Mouse (Mus musculus) heart, adult 2 months (tissue): ENCODE results near the gene Olfr1381. TPM values are rescaled to one million over a fixed set of nuclear protein-coding genes. Genes with fewer than 3 reads are reported as not detected.
A peak's percentile ranks its signal among the peaks of the same experiment; 100 is the strongest.
"Not testable (repeated sequence)": the region's sequence is repeated elsewhere in the genome, so short reads cannot be mapped to it uniquely, and the experiment has no call there.

ENCODE experiments used
- DNase-seq, 2 experiments: peaks; one replicate each; pipeline ENCODE4 v3.0.0; 2021
- H3K27ac ChIP-seq: fragments of 200-600 bp; 2 replicates; pipeline ENCODE4 v1.8.1; 2022
- H3K27me3 ChIP-seq: fragments of 200-500 bp; 2 replicates; pipeline ENCODE4 v1.6.1; 2012; ENCODE audit warnings: mild to moderate bottlenecking, low read length, inconsistent platforms, mixed read lengths; ENCODE audit not compliant: control insufficient read depth, insufficient read depth
- H3K36me3 ChIP-seq: fragments of 200-500 bp; 2 replicates; pipeline ENCODE4 v1.6.1; 2012; ENCODE audit warnings: low read length, inconsistent platforms; ENCODE audit not compliant: control insufficient read depth, insufficient read depth
- H3K4me1 ChIP-seq: fragments of 200-500 bp; 2 replicates; pipeline ENCODE4 v1.6.1; 2011; ENCODE audit warnings: low read length; ENCODE audit not compliant: control insufficient read depth, insufficient read depth
- H3K4me3 ChIP-seq: fragments of 200-600 bp; 2 replicates; pipeline ENCODE4 v1.8.1; 2022
- H3K79me2 ChIP-seq: fragments of 200-500 bp; replicated peaks from 2 replicates; pipeline ENCODE4 v1.6.1; 2012; ENCODE audit warnings: mild to moderate bottlenecking, inconsistent platforms, low read length, moderate library complexity, mixed read lengths; ENCODE audit not compliant: control insufficient read depth, insufficient read depth
- H3K9ac ChIP-seq: fragments of 200-500 bp; 2 replicates; pipeline ENCODE4 v1.6.1; 2012; ENCODE audit warnings: low read depth, mild to moderate bottlenecking, control low read depth, inconsistent platforms, low read length, mixed read lengths
- CTCF ChIP-seq: fragments of 200-600 bp; IDR thresholded peaks from 2 replicates; pipeline ENCODE4 v1.8.1; 2022; ENCODE audit warnings: antibody characterized with exemption, mild to moderate bottlenecking, moderate library complexity
- EP300 ChIP-seq: fragments of 200-500 bp; IDR thresholded peaks from 2 replicates; pipeline ENCODE4 v1.6.1; 2011; ENCODE audit warnings: low read depth, low read length, control low read depth; ENCODE audit not compliant: insufficient read depth
- POLR2A ChIP-seq: fragments of 200-500 bp; IDR thresholded peaks from 2 replicates; pipeline ENCODE4 v1.6.1; 2011; ENCODE audit warnings: mild to moderate bottlenecking, low read depth, low read length, control low read depth; ENCODE audit not compliant: insufficient read depth
- WGBS: fragments of 180-500 bp; shearing (Covaris S2); methylation state at CpG from one replicate; pipeline ENCODE4 v1.1.7; 2018; 5-methylcytosine and 5-hydroxymethylcytosine counted together
- intact Hi-C: fragments of 180-260 bp; cut with DNase I; formaldehyde crosslinking; loops from one replicate; pipeline ENCODE4 v1.15.1; 2025
- long read RNA-seq: library from polyadenylated mRNA; stranded (forward); transcript quantifications from one replicate; pipeline ENCODE4 v2.0.0, GENCODE M21; 2021
- polyA plus RNA-seq: library from polyadenylated mRNA; depleted of rRNA; stranded (reverse); fragments of >200 nt; gene quantifications from 2 replicates; pipeline ENCODE4 v1.2.3, GENCODE M21; 2012; rRNA removed
- total RNA-seq, 2 experiments: library from RNA; stranded (reverse); gene quantifications; 2 replicates each; pipeline ENCODE4 v1.2.3; 2021

Olfr1381 gene
- total RNA-seq (not detected), polyA plus RNA-seq (not detected in 2 replicates)
- long read RNA-seq, result 0 reads

DNA sequence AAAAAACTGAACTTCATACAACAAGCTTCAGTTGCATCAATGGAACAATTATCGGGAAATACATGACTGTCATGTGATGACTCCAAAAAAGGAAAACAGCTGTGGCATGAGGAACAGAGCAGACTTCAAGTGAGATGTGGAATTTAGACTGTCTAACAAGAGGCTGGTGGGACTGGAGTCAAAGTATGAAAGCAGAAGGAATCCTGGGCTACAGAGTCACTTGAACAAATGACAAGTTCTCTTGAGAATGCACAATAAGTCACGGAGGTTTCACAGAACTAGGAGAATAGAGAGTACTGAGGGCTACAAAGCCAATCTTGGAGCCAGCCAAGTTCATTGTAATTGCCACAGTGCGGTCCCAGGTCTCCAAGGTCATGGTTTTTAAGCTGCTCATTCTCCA, at the start of gene Olfr1381:
Gene Olfr1381 (plus strand): TSS at position 301 of the 400 bp plus-strand sequence.
- intact Hi-C loops, H3K36me3 ChIP-seq, H3K4me3 ChIP-seq, H3K27me3 ChIP-seq, H3K9ac ChIP-seq, H3K4me1 ChIP-seq, H3K79me2 ChIP-seq, H3K27ac ChIP-seq, DNase-seq: not testable (repeated sequence)
- WGBS, result 70% methylated on average over 3 of the region's 3 CpGs

DNA sequence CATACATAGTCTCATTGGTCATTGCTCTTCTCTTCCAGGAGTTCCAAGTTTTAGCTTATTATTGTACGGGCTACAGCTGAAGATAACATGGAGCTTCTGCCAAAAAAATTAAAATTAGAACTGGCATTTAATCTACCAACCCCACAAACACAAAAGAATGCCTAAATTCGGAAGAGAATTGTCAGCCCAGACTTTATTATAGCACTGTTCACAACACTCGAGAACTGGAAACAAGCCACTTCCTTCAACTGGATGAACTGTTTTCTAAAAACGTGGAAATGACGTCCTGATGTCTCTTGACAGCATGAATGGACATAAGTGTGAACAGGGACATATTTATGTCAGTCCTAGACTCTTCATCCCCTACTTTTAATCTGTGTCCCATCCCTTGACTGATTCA, 25.2 kb upstream of the Olfr1381 start:
- Histone ChIP-seq H3K36me3 (no peaks in the 10 kb centered on the region), H3K27me3 (no peaks in the 10 kb centered on the region), H3K9ac (no peak overlapping the region), H3K79me2 (no peaks in the 10 kb centered on the region), H3K4me3 (no peak overlapping the region), H3K4me1 (no peaks in the 10 kb centered on the region), H3K27ac (no peak overlapping the region)
- no peak for TF ChIP-seq CTCF
- TF ChIP-seq POLR2A, result no peak
- TF ChIP-seq EP300, result no peak
- WGBS, result 34% methylated on average over 5 of the region's 5 CpGs
- no peak for DNase-seq
- intact Hi-C loops, result no loop called here

DNA sequence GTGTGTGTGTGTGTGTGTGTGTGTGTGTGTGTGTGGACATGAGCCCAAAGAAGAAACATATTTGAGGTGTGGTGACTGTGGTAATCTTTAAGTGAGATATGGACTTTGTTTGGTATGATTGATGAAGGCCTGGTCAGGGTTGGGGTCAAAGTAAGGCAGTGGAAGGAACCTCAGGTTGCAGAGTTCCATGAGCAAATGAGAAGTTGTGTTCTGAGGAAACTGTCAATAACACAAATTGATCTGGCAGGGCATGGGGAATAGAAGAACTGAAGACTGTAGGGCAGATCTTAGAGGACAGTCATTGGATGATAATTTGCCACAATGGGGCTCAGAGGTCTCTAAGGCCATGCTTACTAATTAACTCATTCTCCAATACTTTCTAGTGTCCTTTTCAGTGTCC, 23.9 kb upstream of the Olfr1381 start, which contains the start of gene Olfr1383:
Gene Olfr1383 (plus strand): TSS at position 301 of the 400 bp plus-strand sequence.
- Histone ChIP-seq H3K79me2 (no peaks in the 10 kb centered on the region), H3K4me3 (no peak within 1 kb of the TSS), H3K9ac (no peak within 1 kb of the TSS), H3K27ac (no peak within 1 kb of the TSS), H3K36me3 (no peaks in the 10 kb centered on the region), H3K27me3 (no peaks in the 10 kb centered on the region), H3K4me1 (no peaks in the 10 kb centered on the region)
- intact Hi-C loops, result no loop called here
- no peak for DNase-seq
- TF ChIP-seq EP300 (no peak), CTCF (no peak), POLR2A (no peak)

DNA sequence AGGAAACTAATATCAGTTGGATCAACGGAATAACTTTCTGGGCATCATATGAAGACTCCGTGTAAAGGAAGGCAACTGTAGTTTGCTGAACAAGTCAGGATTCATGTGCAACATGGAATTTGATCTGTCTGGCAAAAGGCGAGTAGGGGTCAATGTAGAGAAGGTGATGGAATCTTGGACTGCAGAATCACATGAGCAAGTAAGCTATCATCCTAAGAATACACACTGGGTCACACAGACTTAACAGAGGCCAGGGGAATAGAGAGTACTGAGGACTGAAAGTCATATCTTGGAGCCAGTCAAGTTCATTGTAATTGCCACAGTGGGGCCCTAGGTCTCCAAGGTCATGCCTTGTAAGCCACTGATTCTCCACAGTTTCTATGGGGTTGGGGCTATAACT, 15.3 kb upstream of the Olfr1381 start, which contains the start of gene Olfr1382:
Gene Olfr1382 (plus strand): TSS at position 301 of the 400 bp plus-strand sequence.
- 75% methylated on average over 3 of the region's 3 CpGs for WGBS
- H3K27ac ChIP-seq, result no peak within 1 kb of the TSS
- intact Hi-C loops, result no loop called here
- no peaks in the 10 kb centered on the region for H3K36me3 ChIP-seq
- no peaks in the 10 kb centered on the region for H3K79me2 ChIP-seq
- no peaks in the 10 kb centered on the region for H3K27me3 ChIP-seq
- no peak within 1 kb of the TSS for H3K4me3 ChIP-seq
- DNase-seq, result no peak
- H3K9ac ChIP-seq, result no peak within 1 kb of the TSS
- no peaks in the 10 kb centered on the region for H3K4me1 ChIP-seq
- TF ChIP-seq POLR2A (no peak), CTCF (no peak), EP300 (no peak)

DNA sequence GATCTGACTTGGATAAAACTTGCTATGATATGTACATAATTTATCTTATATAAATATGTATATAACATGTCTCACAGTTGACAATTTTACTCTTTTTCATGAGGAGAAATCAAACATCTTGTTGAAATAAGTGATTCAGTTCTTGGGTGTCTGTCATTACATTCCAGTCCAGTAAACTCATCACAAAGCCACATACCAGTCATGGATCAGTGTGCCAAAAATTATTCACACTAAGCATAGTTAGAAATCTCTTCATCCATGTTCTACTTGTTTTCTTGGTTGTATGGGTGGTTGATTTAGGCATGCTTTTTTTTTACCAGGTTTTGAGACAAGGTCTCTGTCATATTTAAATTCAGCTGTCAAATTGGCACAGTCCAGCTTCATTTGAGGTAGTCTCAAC, 10.5 kb upstream of the Olfr1381 start:
- no peaks in the 10 kb centered on the region for H3K4me1 ChIP-seq
- H3K79me2 ChIP-seq, result no peaks in the 10 kb centered on the region
- TF ChIP-seq EP300 (no peak), POLR2A (no peak), CTCF (no peak)
- intact Hi-C loops, result loop anchor here (10.0 kb wide), 1 partner anchor 658 kb away; the partner anchor contains the start of gene Irgm1
- H3K4me3 ChIP-seq, result no peak overlapping the region
- no peak overlapping the region for H3K27ac ChIP-seq
- DNase-seq, result no peak
- H3K36me3 ChIP-seq, result no peaks in the 10 kb centered on the region
- H3K9ac ChIP-seq, result no peak overlapping the region
- H3K27me3 ChIP-seq, result no peaks in the 10 kb centered on the region

DNA sequence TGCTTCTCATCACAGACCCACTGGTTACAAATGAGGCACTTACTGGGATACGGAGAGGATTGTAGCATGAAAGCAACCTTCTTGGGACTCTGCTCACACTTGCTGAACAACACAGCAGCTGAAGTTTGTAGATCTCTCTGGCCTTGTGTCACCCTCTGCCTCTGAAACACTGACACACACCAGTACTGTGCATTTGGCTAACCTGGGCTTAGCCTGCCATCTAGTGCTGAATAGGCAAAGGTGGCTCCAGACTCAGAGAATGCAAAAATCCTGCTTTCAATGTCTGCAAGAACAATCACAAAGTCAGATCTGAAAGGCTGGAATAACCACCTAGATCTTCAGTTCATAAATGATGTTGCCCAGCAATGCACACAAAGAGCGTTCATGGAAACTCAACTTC, 6.6 kb upstream of the Olfr1381 start:
- intact Hi-C loops, result loop anchor here (10.0 kb wide), 1 partner anchor 662 kb away; the partner anchor contains the start of gene Irgm1
- not testable (repeated sequence) for H3K4me1 ChIP-seq, H3K27me3 ChIP-seq, H3K4me3 ChIP-seq, H3K27ac ChIP-seq, H3K9ac ChIP-seq, DNase-seq, H3K79me2 ChIP-seq, H3K36me3 ChIP-seq
- peak; percentile 44 for TF ChIP-seq CTCF
- 78% methylated on average over 2 of the region's 2 CpGs for WGBS
